15 mouse cellular contexts compared by ENCODE assay signal in the genomic region with DNA sequence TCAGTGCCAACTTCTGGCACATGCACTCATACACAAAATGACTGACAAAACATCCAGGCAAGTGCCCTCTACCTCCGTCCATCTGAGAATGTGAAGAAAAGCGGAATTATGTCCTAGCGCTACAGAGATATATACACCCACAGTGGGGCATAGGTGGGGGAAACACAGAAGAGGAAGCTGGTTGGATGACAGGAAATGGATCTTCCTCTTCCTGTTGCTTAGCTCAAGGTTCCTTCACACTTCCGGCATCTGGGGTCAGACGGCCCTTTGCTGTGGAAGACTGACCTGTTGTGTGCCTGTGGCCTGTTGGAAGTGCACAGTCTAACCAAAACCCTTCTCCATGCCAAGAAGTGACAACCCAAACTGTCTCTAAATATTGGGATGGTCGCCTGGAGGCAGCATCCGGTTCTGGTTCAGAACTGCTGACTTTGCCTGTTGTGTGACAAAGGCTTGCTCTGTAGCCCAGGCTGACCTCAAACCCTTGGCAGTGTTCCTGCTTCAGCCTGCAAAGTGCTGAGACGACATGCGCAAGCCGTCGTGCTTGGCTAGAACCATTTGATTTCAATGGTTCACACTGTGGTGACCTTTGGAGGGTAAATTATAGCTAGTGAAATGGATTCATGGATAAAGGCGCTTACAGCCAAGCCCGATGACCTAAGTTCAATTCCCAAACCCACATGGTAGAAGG. TPM values are rescaled to one million over a fixed set of nuclear protein-coding genes. Genes with fewer than 3 reads are reported as not detected.
DNase-seq lines count a peak whose midpoint lies in the region; ATAC-seq and TF ChIP-seq lines count a peak whose summit lies in the region.
"Had no signal": no experiment of that assay in that cellular context is flagged by ENCODE, and none has a peak within 500 bp of the region (broad histone marks: within the 10 kb centered on the region; RNA-seq: fewer than 3 reads in every experiment).

No protein-coding gene starts in this region.

- H3K4me1 ChIP-seq in heart, adult 2 months (ENCODE audit: control insufficient read depth, insufficient read depth, low read length), result no peaks in the 10 kb centered on the region; the same call in 1 of the 2 replicates
- no peaks in the 10 kb centered on the region for H3K4me1 ChIP-seq in heart, embryonic 10.5 days
- H3K4me1 ChIP-seq in liver, embryonic 16.5 days (ENCODE audit: control insufficient read depth, low read depth, low read length), result no peaks in the 10 kb centered on the region
- no peaks in the 10 kb centered on the region for H3K4me1 ChIP-seq in liver, embryonic 12.5 days
- H3K4me1 ChIP-seq: liver, embryonic 13.5 days had no signal

- TF ChIP-seq EP300 in heart, adult 2 months (IDR thresholded peaks at IDR 0.05; ENCODE audit: insufficient read depth, low read depth, low read length), result 0 out of 2 replicates have a peak, but pooled peaks have one; percentile 19

- WGBS in heart, adult 2 months, result 71% methylated on average over 13 of the region's 13 CpGs
- 90% methylated on average over 13 of the region's 13 CpGs for WGBS in heart, embryonic 10.5 days
- WGBS in liver, embryonic 16.5 days (ENCODE audit: insufficient replicate concordance), result 64% methylated on average over 13 of the region's 13 CpGs
- WGBS in liver, embryonic 12.5 days (ENCODE audit: insufficient replicate concordance), result 71% methylated on average over 13 of the region's 13 CpGs

- no peak for TF ChIP-seq POLR2A in heart, adult 2 months (IDR thresholded peaks at IDR 0.05; ENCODE audit: insufficient read depth, low read depth, low read length)

- H3K9me3 ChIP-seq in heart, embryonic 10.5 days, result no peaks in the 10 kb centered on the region
- H3K9me3 ChIP-seq in liver, embryonic 16.5 days (replicated peaks; ENCODE audit: control insufficient read depth, low read length), result no peaks in the 10 kb centered on the region
- H3K9me3 ChIP-seq in liver, embryonic 12.5 days (replicated peaks), result no peaks in the 10 kb centered on the region
- H3K9me3 ChIP-seq: forebrain, embryonic 13.5 days; liver, embryonic 13.5 days had no signal

- H3K4me2 ChIP-seq in liver, embryonic 16.5 days (ENCODE audit: low read depth, low read length), result no peak overlapping the region
- no peak overlapping the region for H3K4me2 ChIP-seq in liver, embryonic 12.5 days
- H3K4me2 ChIP-seq: forebrain, embryonic 13.5 days; liver, embryonic 13.5 days had no signal

- no peak overlapping the region for H3K27ac ChIP-seq in heart, adult 2 months
- H3K27ac ChIP-seq in heart, embryonic 10.5 days, result no peak overlapping the region
- H3K27ac ChIP-seq in liver, embryonic 16.5 days (ENCODE audit: low read length), result 0 out of 2 replicates have a peak overlapping the region, but pooled peaks have one; percentile 23
- no peak overlapping the region for H3K27ac ChIP-seq in liver, embryonic 12.5 days
- H3K27ac ChIP-seq: forebrain, embryonic 13.5 days; liver, embryonic 13.5 days had no signal

- H3K79me2 ChIP-seq in heart, adult 2 months (replicated peaks; ENCODE audit: control insufficient read depth, insufficient read depth, low read length), result no peaks in the 10 kb centered on the region

- DNase-seq in heart, adult 2 months, result peak in 1 of 2 experiments; percentile 52
- DNase-seq in heart, embryonic 10.5 days (ENCODE audit: low spot score), result no peak
- DNase-seq: cerebellum, adult 2 months; embryo, embryonic 11 days; liver, embryonic 13.5 days; retina, postnatal 1 day; thymus, postnatal 36 days had no signal

- TF ChIP-seq CTCF in heart, adult 2 months (IDR thresholded peaks at IDR 0.05), result no peak

- no peak overlapping the region for H3K4me3 ChIP-seq in heart, adult 2 months
- no peak overlapping the region for H3K4me3 ChIP-seq in heart, embryonic 10.5 days
- no peak overlapping the region for H3K4me3 ChIP-seq in liver, embryonic 16.5 days (ENCODE audit: low read depth, low read length)
- no peak overlapping the region for H3K4me3 ChIP-seq in liver, embryonic 12.5 days
- H3K4me3 ChIP-seq: forebrain, embryonic 13.5 days; liver, embryonic 13.5 days had no signal

- no peak overlapping the region for H3K9ac ChIP-seq in heart, adult 2 months (ENCODE audit: low read depth, low read length)
- no peak overlapping the region for H3K9ac ChIP-seq in liver, embryonic 16.5 days (ENCODE audit: low read depth, low read length)
- no peak overlapping the region for H3K9ac ChIP-seq in liver, embryonic 12.5 days
- H3K9ac ChIP-seq: forebrain, embryonic 13.5 days; liver, embryonic 13.5 days had no signal

- intact Hi-C loops in heart, adult 2 months (cut with DNase I), result no loop called here

- ATAC-seq in liver, embryonic 16.5 days (ENCODE audit: low read depth), result peak; percentile 32; the same call in 1 of the 2 replicates
- no peak for ATAC-seq in liver, embryonic 12.5 days
- ATAC-seq in common myeloid progenitor, adult 5-6 weeks (replicated peaks; ENCODE audit: low read depth, poor library complexity, severe bottlenecking), result 0 out of 2 replicates have a peak, but pooled peaks have one; percentile 34
- ATAC-seq in neutrophil, adult 5-6 weeks (ENCODE audit: extremely low read depth, insufficient number of reproducible peaks, low FRiP score, poor library complexity, severe bottlenecking), result peak; percentile 75
- no peak for ATAC-seq in activated CD4-positive, CD25-positive, alpha-beta regulatory T cell, adult 4 months
- ATAC-seq: forebrain, embryonic 13.5 days; hindbrain, embryonic 16.5 days had no signal

- H3K36me3 ChIP-seq in heart, adult 2 months (ENCODE audit: control insufficient read depth, insufficient read depth, low read length), result no peaks in the 10 kb centered on the region
- no peaks in the 10 kb centered on the region for H3K36me3 ChIP-seq in heart, embryonic 10.5 days
- H3K36me3 ChIP-seq in liver, embryonic 16.5 days (ENCODE audit: control insufficient read depth, insufficient read depth), result no peaks in the 10 kb centered on the region
- no peaks in the 10 kb centered on the region for H3K36me3 ChIP-seq in liver, embryonic 12.5 days
- H3K36me3 ChIP-seq: liver, embryonic 13.5 days had no signal

- no peaks in the 10 kb centered on the region for H3K27me3 ChIP-seq in heart, adult 2 months (ENCODE audit: control insufficient read depth, insufficient read depth, low read length)
- H3K27me3 ChIP-seq in heart, embryonic 10.5 days (ENCODE audit: insufficient read depth, poor library complexity, severe bottlenecking), result peaks cover 25% of the 10 kb centered on the region
- H3K27me3 ChIP-seq in liver, embryonic 16.5 days (ENCODE audit: control insufficient read depth, insufficient read depth, low read depth, low read length), result no peaks in the 10 kb centered on the region
- H3K27me3 ChIP-seq in liver, embryonic 12.5 days (replicated peaks), result 0 out of 2 replicates have a peak, but pooled peaks cover 8% of the 10 kb centered on the region
- H3K27me3 ChIP-seq: forebrain, embryonic 13.5 days had no signal

RNA-seq across cellular contexts. Expression of a gene that starts 30.8 kb away (rescaled TPM):
- under 1 TPM; 0.52 to 0.68 TPM for total RNA-seq in heart, adult 2 months (2021)
- polyA plus RNA-seq in heart, adult 2 months (2012; rRNA removed), result 0.45 and 1.0 TPM in 2 replicates
- polyA plus RNA-seq in heart, embryonic 10.5 days (2016; fragmentation: Nextera tagmentation; extraction: Ambion mirVana), result 105 and 112 TPM in 2 replicates
- 63.3 and 64.2 TPM in 2 replicates for polyA plus RNA-seq in liver, embryonic 16.5 days (2015; fragmentation: Nextera tagmentation; extraction: Ambion mirVana)
- 73.5 and 91.5 TPM in 2 replicates for polyA plus RNA-seq in liver, embryonic 12.5 days (2016; fragmentation: Nextera tagmentation; extraction: Ambion mirVana)
- total RNA-seq in common myeloid progenitor, adult 5-6 weeks (2017), result 229 and 241 TPM in 2 replicates
- 186 and 218 TPM in 2 replicates for total RNA-seq in neutrophil, adult 5-6 weeks (2017)
- 10 to 100 TPM; 29.4 to 40.1 TPM for polyA plus RNA-seq in activated CD4-positive, CD25-positive, alpha-beta regulatory T cell, adult 4 months (2017; shearing (Covaris generic))

RNA-seq across cellular contexts. Expression of a gene that starts 49.3 kb away (rescaled TPM):
- not detected for total RNA-seq in heart, adult 2 months (2021)
- 0.20 and 0.76 TPM in 2 replicates for polyA plus RNA-seq in heart, adult 2 months (2012; rRNA removed)
- polyA plus RNA-seq in heart, embryonic 10.5 days (2016; fragmentation: Nextera tagmentation; extraction: Ambion mirVana), result 0.39 and 0.51 TPM in 2 replicates
- polyA plus RNA-seq in liver, embryonic 16.5 days (2015; fragmentation: Nextera tagmentation; extraction: Ambion mirVana), result 0.19 and 0.92 TPM in 2 replicates
- polyA plus RNA-seq in liver, embryonic 12.5 days (2016; fragmentation: Nextera tagmentation; extraction: Ambion mirVana), result 0.25 and 0.29 TPM in 2 replicates
- total RNA-seq in common myeloid progenitor, adult 5-6 weeks (2017), result 0.68 and 2.4 TPM in 2 replicates
- total RNA-seq in neutrophil, adult 5-6 weeks (2017), result 0.23 and 0.98 TPM in 2 replicates
- polyA plus RNA-seq in activated CD4-positive, CD25-positive, alpha-beta regulatory T cell, adult 4 months (2017; shearing (Covaris generic)), result under 1 TPM in 1 of 2 experiments, not detected in 1; 0.26 TPM
- total RNA-seq: heart, postnatal 25 days had no signal

Comparison
In these comparisons a context has a peak if more than half of its experiments do, and no peak if none do; other contexts are left out.
1. ATAC-seq: peak in liver, embryonic 16.5 days (single experiment), common myeloid progenitor, adult 5-6 weeks (single experiment) and neutrophil, adult 5-6 weeks (single experiment); none in liver, embryonic 12.5 days (single experiment) and activated CD4-positive, CD25-positive, alpha-beta regulatory T cell, adult 4 months (single experiment).
2. RNA of a gene that starts 30.8 kb away (polyA plus RNA-seq): 105 to 112 TPM in heart, embryonic 10.5 days, 73.5 to 91.5 TPM in liver, embryonic 12.5 days, 63.3 to 64.2 TPM in liver, embryonic 16.5 days and 29.4 to 40.1 TPM in activated CD4-positive, CD25-positive, alpha-beta regulatory T cell, adult 4 months; 0.45 to 1.0 TPM in heart, adult 2 months; every median in the first group is over 10 times any median in the second.